Mouse (Mus musculus): ENCODE data around the gene Allc. TPM values are rescaled to one million over a fixed set of nuclear protein-coding genes. Genes with fewer than 3 reads are reported as not detected.
A peak's percentile ranks its signal among the peaks of the same experiment; 100 is the strongest.

Allc gene
- 1 to 10 TPM; 1.2 to 1.3 TPM for total RNA-seq (2021)

- intact Hi-C loops (cut with DNase I) = loop anchor here (10.0 kb wide), 2 partner anchors 392 to 952 kb away; no protein-coding TSS in a partner anchor
- DNase-seq (ENCODE audit: low spot score in 2 of 2) = no peak
Observed at GRCm38 (mm10) chr12:28582423-28582822, at the start of gene Allc. Gene Allc, minus strand, starts transcription at chr12:28582523.

- intact Hi-C loops (cut with DNase I) = no loop called here
- DNase-seq (ENCODE audit: low spot score in 2 of 2) = no peak
Observed at GRCm38 (mm10) chr12:28628436-28628835, 46.1 kb upstream of the Allc start.

- no peak for DNase-seq (ENCODE audit: low spot score in 2 of 2)
- intact Hi-C loops (cut with DNase I) = no loop called here
Observed at GRCm38 (mm10) chr12:28627092-28627491, 44.8 kb upstream of the Allc start.

GRCm38 (mm10) chr12:28625407-28625806 is 43.1 kb upstream of the Allc start:
- no peak for DNase-seq (ENCODE audit: low spot score in 2 of 2)
- intact Hi-C loops (cut with DNase I) = no loop called here

- DNase-seq (ENCODE audit: low spot score in 2 of 2) = no peak
- intact Hi-C loops (cut with DNase I) = no loop called here
Observed at GRCm38 (mm10) chr12:28624251-28624650, 41.9 kb upstream of the Allc start.

- intact Hi-C loops (cut with DNase I) = no loop called here
- DNase-seq (ENCODE audit: low spot score in 2 of 2) = no peak
Observed at GRCm38 (mm10) chr12:28623195-28623594, 40.9 kb upstream of the Allc start, which contains the start of gene Colec11. Gene Colec11, minus strand, starts transcription at chr12:28623377.

- no peak for DNase-seq (ENCODE audit: low spot score in 2 of 2)
- intact Hi-C loops (cut with DNase I) = no loop called here
Observed at GRCm38 (mm10) chr12:28622641-28623040, 40.3 kb upstream of the Allc start.

- intact Hi-C loops (cut with DNase I) = no loop called here
Observed at GRCm38 (mm10) chr12:28622167-28622532, 39.8 kb upstream of the Allc start.

GRCm38 (mm10) chr12:28621451-28622166 is 39.3 kb upstream of the Allc start:
- no peak for DNase-seq (ENCODE audit: low spot score in 2 of 2)
- intact Hi-C loops (cut with DNase I) = no loop called here

More at GRCm38 (mm10) chr12:28622167-28622532, 39.8 kb upstream of the Allc start:
- DNase-seq (ENCODE audit: low spot score in 2 of 2) = peak in 1 of 2 experiments; percentile 24

GRCm38 (mm10) chr12:28617297-28617696 is 35.0 kb upstream of the Allc start:
- intact Hi-C loops (cut with DNase I) = no loop called here
- DNase-seq (ENCODE audit: low spot score in 2 of 2) = no peak

GRCm38 (mm10) chr12:28614401-28614800 is 32.1 kb upstream of the Allc start:
- intact Hi-C loops (cut with DNase I) = no loop called here
- no peak for DNase-seq (ENCODE audit: low spot score in 2 of 2)

GRCm38 (mm10) chr12:28612391-28612790 is 30.1 kb upstream of the Allc start:
- intact Hi-C loops (cut with DNase I) = no loop called here
- DNase-seq (ENCODE audit: low spot score in 2 of 2) = peak; percentile 29 to 62

- DNase-seq (ENCODE audit: low spot score in 2 of 2) = peak; percentile 42 to 52
- intact Hi-C loops (cut with DNase I) = no loop called here
Observed at GRCm38 (mm10) chr12:28607546-28608305, 25.4 kb upstream of the Allc start.

- intact Hi-C loops (cut with DNase I) = no loop called here
- DNase-seq (ENCODE audit: low spot score in 2 of 2) = no peak
Observed at GRCm38 (mm10) chr12:28603494-28603893, 21.2 kb upstream of the Allc start.

GRCm38 (mm10) chr12:28602259-28602658 is 19.9 kb upstream of the Allc start:
- DNase-seq (ENCODE audit: low spot score in 2 of 2) = no peak
- intact Hi-C loops (cut with DNase I) = no loop called here

GRCm38 (mm10) chr12:28598526-28598991 is 16.2 kb upstream of the Allc start:
- intact Hi-C loops (cut with DNase I) = loop anchor here (10.0 kb wide), 1 partner anchor 236 kb away; no protein-coding TSS in a partner anchor
- no peak for DNase-seq (ENCODE audit: low spot score in 2 of 2)

- no peak for DNase-seq (ENCODE audit: low spot score in 2 of 2)
- intact Hi-C loops (cut with DNase I) = loop anchor here (10.0 kb wide), 1 partner anchor 237 kb away; no protein-coding TSS in a partner anchor
Observed at GRCm38 (mm10) chr12:28598110-28598509, 15.8 kb upstream of the Allc start.

GRCm38 (mm10) chr12:28597699-28598098 is 15.4 kb upstream of the Allc start:
- DNase-seq (ENCODE audit: low spot score in 2 of 2) = no peak
- intact Hi-C loops (cut with DNase I) = loop anchor here (10.0 kb wide), 1 partner anchor 237 kb away; no protein-coding TSS in a partner anchor

- intact Hi-C loops (cut with DNase I) = loop anchor here (10.0 kb wide), 1 partner anchor 238 kb away; no protein-coding TSS in a partner anchor
Observed at GRCm38 (mm10) chr12:28596851-28597250, 14.5 kb upstream of the Allc start.

GRCm38 (mm10) chr12:28590428-28590827 is 8.1 kb upstream of the Allc start:
- intact Hi-C loops (cut with DNase I) = loop anchor here (5.0 to 10.0 kb wide), 2 partner anchors 47 to 244 kb away; partner anchors contain the start of gene Rps7

More at GRCm38 (mm10) chr12:28596851-28597250, 14.5 kb upstream of the Allc start:
- no peak for DNase-seq (ENCODE audit: low spot score in 2 of 2)

More at GRCm38 (mm10) chr12:28590428-28590827, 8.1 kb upstream of the Allc start:
- DNase-seq (ENCODE audit: low spot score in 2 of 2) = no peak
